ENCODE assay signal across 8 mouse cellular contexts in the genomic region with DNA sequence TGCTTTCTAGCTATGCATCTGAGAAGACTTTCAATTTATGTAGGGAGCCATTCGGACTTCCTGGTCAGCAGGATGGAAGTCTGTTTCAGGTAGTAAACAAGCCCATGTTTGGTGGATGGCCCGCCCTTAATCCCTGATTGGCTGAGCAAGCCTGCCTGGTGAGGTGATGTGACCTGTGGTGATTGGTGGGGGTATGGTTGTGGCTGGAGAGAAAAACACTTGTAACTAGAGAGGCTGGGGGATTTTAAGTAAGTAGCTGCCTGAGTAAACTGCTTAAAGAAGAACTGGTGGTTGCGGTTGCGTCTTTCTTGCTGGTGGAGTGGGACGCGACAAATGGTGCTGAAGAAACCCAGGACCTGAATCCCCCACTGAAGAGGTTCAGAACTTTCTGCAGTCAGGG.
DNase-seq lines count a peak whose midpoint lies in the region; ATAC-seq and TF ChIP-seq lines count a peak whose summit lies in the region.
"Not testable (repeated sequence)": the region's sequence is repeated elsewhere in the genome, so short reads cannot be mapped to it uniquely, and the experiment has no call there.

No protein-coding gene starts in this region.

- ATAC-seq in inflammation-experienced regulatory T-cells, adult 6 months, result peak; percentile 48

- not testable (repeated sequence) for H3K9me3 ChIP-seq in megakaryocyte, embryonic 14.5 days

- TF ChIP-seq POLR2A in spleen, adult 2 months (IDR thresholded peaks at IDR 0.05; ENCODE audit: low read depth, low read length), result not testable (repeated sequence)

- WGBS in spleen, adult 2 months, result 82% methylated on average over 6 of the region's 6 CpGs

- H3K36me3 ChIP-seq in megakaryocyte, embryonic 14.5 days (replicated peaks; ENCODE audit: low read length); spleen, adult 2 months (ENCODE audit: control insufficient read depth, insufficient read depth, low read length): not testable (repeated sequence)

- H3K27ac ChIP-seq in brown adipose tissue, adult 24 weeks (replicated peaks; ENCODE audit: low read depth, low read length), result peak overlapping the region; percentile 63
- peak overlapping the region; percentile 41; the same call in 1 of the 2 replicates for H3K27ac ChIP-seq in spleen, adult 2 months (ENCODE audit: insufficient read depth, low read length)

- H3K27me3 ChIP-seq in megakaryocyte, embryonic 14.5 days (replicated peaks); spleen, adult 2 months (ENCODE audit: control insufficient read depth, insufficient read depth, low read length): not testable (repeated sequence)

- DNase-seq in CD4-positive helper T cell, adult 2 months (ENCODE audit: low read depth, low spot score), result peak; percentile 23
- DNase-seq in CD8-positive naive resting alpha-beta T cell, adult 2 months (ENCODE audit: low read depth in 2 of 2, low spot score in 2 of 2), result peak; percentile 10 to 42
- DNase-seq in MEL-GATA-1-ER (ENCODE audit: extremely low read depth, low read depth), result peak; percentile 19
- DNase-seq in spleen, adult 2 months (ENCODE audit: low read depth in 1 of 2, low spot score in 2 of 2), result not testable (repeated sequence)
- DNase-seq in thymus, postnatal 25 days, result peak; percentile 1

- TF ChIP-seq CTCF in spleen, adult 2 months (IDR thresholded peaks at IDR 0.05; ENCODE audit: extremely low read depth, insufficient read depth, insufficient read length, insufficient replicate concordance), result not testable (repeated sequence)

- peak overlapping the region; percentile 58 for H3K4me3 ChIP-seq in brown adipose tissue, adult 24 weeks (ENCODE audit: insufficient read depth, low read depth, low read length)
- peak overlapping the region; percentile 69 for H3K4me3 ChIP-seq in megakaryocyte, embryonic 14.5 days (replicated peaks)
- H3K4me3 ChIP-seq in spleen, adult 2 months (ENCODE audit: extremely low read depth, insufficient read depth, insufficient read length), result peak overlapping the region; percentile 14; the same call in 1 of the 2 replicates

- not testable (repeated sequence) for H3K4me1 ChIP-seq in brown adipose tissue, adult 24 weeks (ENCODE audit: control insufficient read depth, insufficient read depth, insufficient read length, low read length); megakaryocyte, embryonic 14.5 days; spleen, adult 2 months (ENCODE audit: control insufficient read depth, insufficient read depth, insufficient read length)

Comparison
In these comparisons a context has a peak if more than half of its experiments do, and no peak if none do; other contexts are left out.
1. H3K4me3 ChIP-seq: peak in every context shown above with its lines; median percentile 69 in megakaryocyte, embryonic 14.5 days; 58 in brown adipose tissue, adult 24 weeks; 14 in spleen, adult 2 months.